Mouse (Mus musculus) olfactory bulb, adult 2 months (tissue): ENCODE measurements around the gene Nlk.

Experiments
- CTCF ChIP-seq: fragments of 200-500 bp; IDR thresholded peaks from 2 replicates; pipeline ENCODE4 v1.5.1; 2012; ENCODE audit warnings: low read depth, mild to moderate bottlenecking, low read length, moderate library complexity; ENCODE audit not compliant: insufficient read depth
- POLR2A ChIP-seq: fragments of 200-500 bp; IDR thresholded peaks from 2 replicates; pipeline ENCODE4 v1.6.1; 2012; ENCODE audit warnings: mild to moderate bottlenecking, low read depth, low read length, moderate library complexity; ENCODE audit not compliant: insufficient read depth

DNA sequence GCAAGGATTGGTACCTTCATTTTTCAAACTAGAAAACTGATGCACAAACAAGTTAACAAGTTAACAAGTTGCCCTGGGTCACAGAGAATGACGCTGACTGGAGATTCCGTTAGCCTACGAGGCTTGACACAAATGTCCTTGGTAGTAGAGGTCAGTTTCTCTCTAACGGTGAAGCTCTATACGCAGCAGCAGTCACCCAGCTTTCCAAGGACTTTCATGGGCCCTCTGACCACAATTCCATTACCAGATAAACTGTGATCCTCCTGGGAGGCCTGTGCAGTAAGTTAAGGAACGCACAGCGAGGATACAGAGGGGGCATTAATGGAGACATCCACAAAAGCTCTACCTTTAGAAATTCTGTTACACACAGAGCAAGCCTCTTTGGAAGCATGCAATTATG lies 53.4 kb downstream of the Nlk start:
- TF ChIP-seq CTCF (no peak), POLR2A (no peak)
